Mouse (Mus musculus) c-Kit-positive CD71-positive TER-119-positive erythroid progenitor cells, embryonic 14.5 days (primary cell): ENCODE measurements around the gene Gfra4.
A peak's percentile ranks its signal among the peaks of the same experiment; 100 is the strongest.

Source experiments
- DNase-seq: peaks from one replicate; pipeline ENCODE4 v3.0.0-alpha.2; 2013; ENCODE audit warnings: low spot score

Gene Gfra4

GRCm38 (mm10) chr2:131042988-131043387 lies at the start of gene Gfra4:
Gene Gfra4, minus strand, starts transcription at chr2:131043088.
- DNase-seq: no peak

- no peak for DNase-seq
Measured at GRCm38 (mm10) chr2:131090852-131091251, 48.0 kb upstream of the Gfra4 start.

GRCm38 (mm10) chr2:131089634-131090033 lies 46.7 kb upstream of the Gfra4 start:
- no peak for DNase-seq

DNA sequence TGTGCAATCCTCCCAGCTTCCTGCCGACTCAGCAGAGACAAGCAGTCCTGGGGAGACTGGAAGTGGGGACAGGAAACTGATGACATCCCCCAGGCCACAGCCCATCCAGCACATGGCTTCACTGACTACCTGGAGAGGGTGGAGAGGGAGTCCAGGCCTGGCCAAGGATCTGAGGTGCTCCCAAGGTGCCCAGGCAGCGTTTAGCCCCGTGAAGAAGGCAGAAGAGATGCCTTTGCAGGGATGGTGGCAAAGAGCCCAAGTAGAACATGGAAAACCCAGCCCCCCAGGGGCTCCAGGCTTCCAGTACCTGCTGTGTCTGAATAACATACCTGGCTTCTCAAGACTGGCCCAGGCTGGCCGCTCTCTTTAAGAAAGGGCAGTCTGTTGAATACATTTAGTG lies 45.7 kb upstream of the Gfra4 start:
- no peak for DNase-seq

- DNase-seq: no peak
Measured at GRCm38 (mm10) chr2:131086667-131087390, 43.9 kb upstream of the Gfra4 start, which contains the start of gene Siglec1. Gene Siglec1, minus strand, starts transcription at chr2:131086765.

- DNase-seq: no peak
Measured at GRCm38 (mm10) chr2:131084206-131084605, 41.3 kb upstream of the Gfra4 start.

- DNase-seq: no peak
Measured at GRCm38 (mm10) chr2:131080507-131080906, 37.6 kb upstream of the Gfra4 start.

- DNase-seq: no peak
Measured at GRCm38 (mm10) chr2:131072536-131072935, 29.6 kb upstream of the Gfra4 start.

GRCm38 (mm10) chr2:131067481-131067880 lies 24.6 kb upstream of the Gfra4 start:
- DNase-seq: no peak

DNA sequence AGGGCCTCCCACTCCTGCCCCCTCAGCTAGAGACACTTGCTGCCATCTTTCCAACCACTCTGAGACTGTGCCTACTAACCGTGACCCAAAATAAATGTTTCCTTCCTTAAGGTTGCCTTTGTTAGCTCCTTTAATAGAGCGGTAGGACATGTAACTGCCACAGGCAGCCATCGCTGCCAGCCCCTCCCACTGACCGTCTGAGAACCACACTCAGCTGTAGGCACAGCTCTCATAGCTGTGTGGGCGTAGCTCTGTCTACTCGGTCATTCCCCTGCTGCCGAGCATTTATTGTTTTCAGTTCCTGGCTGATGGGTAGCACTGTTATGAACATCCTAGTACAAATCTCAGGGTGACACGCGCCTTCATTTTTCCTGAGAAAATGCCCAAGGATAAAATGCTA lies 23.5 kb upstream of the Gfra4 start:
- DNase-seq: no peak

DNA sequence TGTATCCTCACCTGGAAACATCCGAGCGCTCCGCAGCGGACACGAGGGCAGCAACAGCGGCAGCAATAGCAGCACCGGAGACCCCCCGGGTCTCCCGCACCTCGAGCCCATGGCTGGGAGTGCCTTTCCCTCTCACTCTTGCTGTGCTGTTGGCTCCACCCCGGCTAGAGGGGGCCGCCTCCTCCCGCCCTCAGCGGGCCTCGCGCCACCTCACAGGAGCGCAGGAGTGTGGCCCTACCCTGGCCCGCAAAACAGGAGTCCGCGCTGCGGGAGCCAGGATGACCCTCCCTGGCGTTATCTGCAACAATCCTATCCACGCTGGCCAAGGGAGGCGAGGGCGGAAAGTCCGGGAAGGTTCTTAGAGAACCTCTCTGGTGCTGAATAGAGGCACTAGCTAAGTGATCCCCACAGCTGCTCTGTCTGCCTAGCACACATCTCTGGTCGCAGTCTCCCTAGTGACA lies 20.5 kb upstream of the Gfra4 start, which contains the start of gene Adam33:
Gene Adam33, minus strand, starts transcription at position 411 of the 461 bp plus-strand sequence.
- no peak for DNase-seq

DNA sequence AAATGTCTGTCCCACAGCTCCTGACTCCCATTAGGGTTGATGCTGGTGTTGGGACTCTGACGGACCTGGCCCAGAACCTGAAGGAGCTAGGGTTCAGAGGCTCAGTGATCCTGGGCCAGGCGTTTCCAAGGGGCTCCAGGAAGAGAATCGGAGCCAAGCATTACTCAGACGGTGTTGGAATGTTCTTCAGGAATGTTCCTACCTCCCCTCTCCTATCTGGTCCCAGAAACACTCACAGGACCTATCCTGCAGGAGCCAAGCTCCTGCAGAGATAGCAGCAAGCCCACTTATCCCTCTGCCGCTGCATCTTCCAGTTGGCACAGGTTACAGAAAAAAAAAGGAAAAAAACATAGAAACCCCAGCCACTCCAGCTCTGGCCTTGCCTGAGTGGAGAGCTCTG lies 18.7 kb upstream of the Gfra4 start:
- no peak for DNase-seq

DNA sequence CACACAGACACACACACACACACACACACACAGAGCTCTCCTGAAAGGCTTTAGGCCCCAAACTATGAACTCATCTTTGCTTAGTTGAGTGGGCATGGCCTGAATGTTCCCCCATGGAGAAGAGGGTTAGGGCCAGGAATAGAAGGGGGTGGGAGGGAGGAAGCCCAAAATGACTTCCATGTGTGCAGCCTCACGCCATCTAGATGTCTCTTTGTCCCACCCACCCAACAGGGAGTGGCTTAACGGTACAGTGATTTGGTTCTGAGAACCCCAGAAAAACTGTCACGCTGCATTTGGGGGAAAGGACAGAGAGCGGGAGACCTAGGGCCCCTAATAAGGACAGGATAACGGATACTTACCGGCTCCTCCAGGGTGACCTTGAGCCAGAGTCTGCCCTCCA lies 17.9 kb upstream of the Gfra4 start:
- DNase-seq: no peak

DNA sequence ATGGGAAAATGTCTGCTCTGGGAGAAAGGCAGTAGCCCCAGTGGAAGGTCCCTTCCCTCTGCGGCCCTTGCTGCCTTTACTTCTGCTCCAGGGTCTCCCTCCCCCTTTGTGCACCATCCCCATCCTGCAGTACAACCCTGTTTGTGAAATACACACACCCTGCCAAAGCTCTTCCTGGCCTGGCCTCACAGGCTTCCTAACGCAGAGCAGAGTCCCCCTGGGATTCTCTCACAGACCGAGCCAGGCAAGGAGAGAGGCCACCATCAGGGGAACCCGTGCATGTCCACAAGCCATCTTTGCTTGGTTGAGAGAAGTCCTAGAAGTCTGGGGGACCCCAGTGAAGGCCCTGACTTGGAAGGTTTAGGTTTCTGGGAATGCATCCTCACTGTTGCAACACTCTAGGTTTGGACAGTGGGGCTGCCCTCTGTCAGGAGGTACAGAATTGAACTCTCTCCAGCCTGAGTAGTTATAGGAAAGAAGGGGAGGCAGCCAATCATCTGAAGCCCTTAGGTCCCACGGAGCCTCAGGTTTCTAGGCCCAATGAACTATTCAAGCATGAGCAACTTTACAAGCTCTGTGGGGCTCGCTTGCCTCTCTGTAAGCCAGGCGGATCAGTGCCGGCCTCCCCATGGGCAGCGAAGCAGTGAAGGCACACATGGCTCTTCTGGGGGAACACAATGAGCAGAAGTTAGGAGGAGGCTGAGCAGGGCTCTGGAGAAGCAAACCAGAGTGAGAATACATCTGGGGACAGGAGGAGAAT lies 17.1 kb upstream of the Gfra4 start:
- DNase-seq: no peak

DNA sequence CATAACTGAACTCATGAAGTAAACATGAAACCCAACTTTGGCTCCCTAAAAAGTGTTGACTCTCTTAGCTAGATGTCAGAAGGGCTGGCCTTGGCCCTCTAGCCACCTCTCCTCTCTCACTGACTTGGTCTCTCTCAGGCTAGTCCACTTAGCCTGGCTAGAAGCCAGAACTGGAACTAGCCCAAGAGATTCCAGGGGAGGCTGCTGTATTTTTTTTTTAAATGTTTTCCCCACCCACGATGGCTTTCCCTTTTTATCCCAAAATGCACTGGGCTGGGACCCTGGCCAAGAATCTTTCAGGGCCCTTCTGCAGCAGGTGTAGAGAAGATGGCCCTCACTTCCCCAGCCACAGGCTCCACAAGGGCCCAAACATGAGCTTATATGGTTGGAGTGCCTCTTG lies 16.5 kb upstream of the Gfra4 start:
- no peak for DNase-seq

DNA sequence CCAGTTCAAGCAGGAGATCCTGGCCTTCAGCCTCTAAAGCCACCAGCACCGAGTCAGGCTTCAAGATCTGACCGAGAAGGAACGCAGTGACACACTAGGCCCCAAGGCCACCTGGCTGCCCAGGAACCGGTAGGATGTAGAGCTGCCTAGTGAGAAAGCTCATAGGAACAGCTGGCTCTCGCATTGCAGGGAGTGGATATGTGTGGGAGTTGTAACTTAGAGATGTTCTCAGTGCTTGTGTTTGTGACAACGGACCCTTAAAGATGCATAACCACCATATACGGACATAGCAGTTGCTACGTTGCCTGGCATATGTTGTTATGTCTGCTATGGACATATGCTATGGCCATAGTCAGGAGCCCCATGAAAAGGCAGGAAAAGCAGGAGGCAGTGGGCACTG lies 15.8 kb upstream of the Gfra4 start:
- DNase-seq: no peak

DNA sequence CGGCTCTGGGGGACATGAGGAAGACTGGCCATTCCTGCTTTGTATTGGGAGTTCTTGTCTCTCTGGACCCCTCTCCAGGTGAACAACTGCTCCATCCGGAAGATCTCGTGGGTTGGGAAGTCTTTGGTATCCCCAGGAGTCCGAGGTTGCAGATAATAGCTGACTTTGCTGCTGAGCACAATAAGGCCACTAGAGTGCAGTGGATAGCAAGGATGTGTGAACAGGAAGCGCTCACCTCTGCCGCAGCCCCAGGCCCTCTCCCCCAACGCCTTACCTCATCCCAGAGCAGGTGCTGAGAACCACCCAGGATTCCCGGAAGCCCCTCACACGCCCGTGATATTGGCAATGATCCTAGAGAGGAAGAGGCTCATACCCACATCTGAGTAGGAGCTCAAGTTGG lies 13.3 kb upstream of the Gfra4 start:
- DNase-seq: no peak

DNA sequence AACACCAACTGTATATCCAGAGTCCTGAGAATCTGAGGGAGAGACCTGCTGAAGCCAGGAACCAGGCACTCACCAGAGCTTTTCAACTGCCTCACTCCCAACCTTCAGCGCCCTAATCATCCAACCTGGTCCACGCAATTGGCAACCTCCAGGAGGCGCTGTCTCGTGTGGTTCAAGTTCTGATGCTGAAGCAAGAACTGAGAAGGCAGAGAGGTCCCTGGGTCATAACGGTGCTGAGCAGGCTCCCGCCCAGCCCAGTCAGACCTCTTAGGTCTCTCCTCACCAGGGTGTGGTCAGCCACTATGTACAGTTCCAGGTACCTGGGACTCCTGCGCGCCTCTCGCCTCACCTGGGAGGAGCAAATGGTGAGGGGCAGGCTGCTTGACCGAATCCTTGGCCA lies 12.7 kb upstream of the Gfra4 start:
- peak; percentile 69 for DNase-seq

- DNase-seq: no peak
Measured at GRCm38 (mm10) chr2:131054646-131055264, 11.9 kb upstream of the Gfra4 start.

DNA sequence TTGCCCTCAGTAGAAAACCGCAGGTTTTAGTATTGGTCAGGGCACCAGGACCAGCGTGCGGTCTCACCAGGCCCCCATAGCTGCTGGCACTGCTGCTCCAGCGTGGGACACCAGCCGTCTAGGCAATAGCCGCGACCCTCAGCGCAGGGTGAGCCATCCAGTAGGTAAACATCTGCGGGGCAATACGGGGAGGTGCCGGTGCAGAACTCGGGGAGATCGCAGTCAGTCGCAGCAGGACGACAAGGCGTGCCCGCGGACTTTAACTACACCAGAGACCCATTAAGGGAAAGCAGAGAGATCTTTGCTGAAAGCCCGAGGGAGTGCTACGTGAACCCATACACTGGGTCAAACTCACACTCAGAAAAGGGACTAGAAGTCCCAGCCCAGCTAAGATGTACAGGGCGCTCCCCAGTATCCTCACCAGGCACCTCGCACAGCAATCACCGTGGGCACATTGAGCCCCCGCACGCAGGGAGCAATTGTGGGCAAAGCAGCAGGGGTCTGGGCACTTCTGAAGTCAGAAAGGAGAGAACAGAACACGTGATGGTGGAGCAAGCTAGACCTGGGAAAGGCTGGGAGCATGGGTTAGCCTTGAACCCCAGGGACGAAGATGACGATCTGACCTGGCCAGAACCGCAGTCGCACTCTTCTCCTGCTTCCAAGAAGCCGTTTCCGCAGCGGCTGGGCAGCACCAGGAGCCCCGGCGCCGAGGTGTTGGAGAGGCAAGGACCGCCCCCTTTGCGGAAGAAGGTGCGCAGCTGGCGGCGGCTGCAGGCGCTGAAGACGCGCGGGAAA lies 11.2 kb upstream of the Gfra4 start:
- DNase-seq: no peak

- no peak for DNase-seq
Measured at GRCm38 (mm10) chr2:131052862-131053418, 10.1 kb upstream of the Gfra4 start.

DNA sequence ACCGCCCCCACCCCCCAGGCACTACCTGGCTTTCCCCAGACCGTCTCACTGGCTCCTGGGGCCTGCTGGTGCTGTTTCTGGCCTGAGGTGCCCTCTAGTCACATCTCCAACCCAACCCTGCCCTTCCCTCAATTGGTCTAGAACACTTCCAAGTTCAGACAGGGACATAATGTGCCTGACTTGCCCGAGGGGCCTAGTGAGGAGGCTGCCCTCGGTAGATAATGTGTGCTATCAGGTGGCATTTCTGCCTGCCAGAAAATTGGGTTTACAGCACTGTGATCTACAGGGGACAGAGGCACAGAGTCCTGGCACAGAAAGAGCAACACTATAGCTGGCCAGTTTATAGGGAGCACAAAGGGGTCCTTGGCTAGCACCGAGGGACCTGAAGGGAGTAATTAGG lies 9.2 kb upstream of the Gfra4 start:
- DNase-seq: peak; percentile 57
